Mouse (Mus musculus) intestine, embryonic 15.5 days (tissue): ENCODE measurements at regions not wholly inside any gene's neighbourhood (a gene's known extent, or its start where the extent isn't known, plus 50 kb on each side); places are given as distances from the start of the nearest gene placed in this dataset.
A peak's percentile ranks its signal among the peaks of the same experiment; 100 is the strongest.

ENCODE experiments used
- ATAC-seq: fragments of 200-750 bp; cut with Nextera tagmentation; 2 replicates; pipeline ENCODE4 v1.8.0; 2017; ENCODE audit warnings: moderate TSS enrichment, moderate library complexity
- H3K27ac ChIP-seq: fragments of 300-500 bp; sonication (generic); 2 replicates; pipeline ENCODE4 v1.5.1; 2015; ENCODE audit warnings: mild to moderate bottlenecking, inconsistent platforms
- H3K27me3 ChIP-seq: fragments of 300-500 bp; sonication (generic); replicated peaks from 2 replicates; pipeline ENCODE4 v1.6.1; 2015; ENCODE audit warnings: inconsistent platforms
- H3K36me3 ChIP-seq: fragments of 300-500 bp; sonication (generic); 2 replicates; pipeline ENCODE4 v1.6.1; 2015; ENCODE audit warnings: inconsistent platforms
- H3K4me1 ChIP-seq: fragments of 300-500 bp; sonication (generic); replicated peaks from 2 replicates; pipeline ENCODE4 v1.6.1; 2015; ENCODE audit warnings: inconsistent platforms
- H3K4me2 ChIP-seq: fragments of 300-500 bp; sonication (generic); replicated peaks from 2 replicates; pipeline ENCODE4 v1.6.1; 2015; ENCODE audit warnings: mild to moderate bottlenecking, inconsistent platforms
- H3K4me3 ChIP-seq: fragments of 300-500 bp; sonication (generic); replicated peaks from 2 replicates; pipeline ENCODE4 v1.5.1; 2015; ENCODE audit warnings: inconsistent platforms
- H3K9ac ChIP-seq: fragments of 300-500 bp; sonication (generic); 2 replicates; pipeline ENCODE4 v1.6.1; 2015; ENCODE audit warnings: inconsistent platforms
- H3K9me3 ChIP-seq: fragments of 300-500 bp; sonication (generic); 2 replicates; pipeline ENCODE4 v1.6.1; 2016; ENCODE audit warnings: inconsistent platforms
- WGBS: fragments of 180-500 bp; shearing (Covaris S2); methylation state at CpG from one replicate; pipeline ENCODE4 v1.1.7; 2015; 5-methylcytosine and 5-hydroxymethylcytosine counted together

GRCm38 (mm10) chrX:42332906-42333305, 156.6 kb upstream of the Tex13c2 start:
- H3K4me1 ChIP-seq = no peaks in the 10 kb centered on the region
- H3K9ac ChIP-seq = no peak overlapping the region
- H3K27ac ChIP-seq = no peak overlapping the region
- no peak overlapping the region for H3K4me3 ChIP-seq
- 71% methylated on average over 7 of the region's 7 CpGs for WGBS
- no peak overlapping the region for H3K4me2 ChIP-seq
- ATAC-seq = no peak
- no peaks in the 10 kb centered on the region for H3K9me3 ChIP-seq
- H3K27me3 ChIP-seq = no peaks in the 10 kb centered on the region
- no peaks in the 10 kb centered on the region for H3K36me3 ChIP-seq

- no peak for ATAC-seq
- no peaks in the 10 kb centered on the region for H3K9me3 ChIP-seq
- H3K9ac ChIP-seq = no peak overlapping the region
- H3K4me2 ChIP-seq = no peak overlapping the region
- no peak overlapping the region for H3K27ac ChIP-seq
- H3K27me3 ChIP-seq = no peaks in the 10 kb centered on the region
- no peaks in the 10 kb centered on the region for H3K36me3 ChIP-seq
- 59% methylated on average over 4 of the region's 4 CpGs for WGBS
- no peak overlapping the region for H3K4me3 ChIP-seq
- H3K4me1 ChIP-seq = no peaks in the 10 kb centered on the region
These were observed 155.9 kb upstream of the Tex13c2 start for GRCm38 (mm10) chrX:42333631-42334030.

- H3K4me1 ChIP-seq = no peaks in the 10 kb centered on the region
- WGBS = 84% methylated on average over 2 of the region's 2 CpGs
- no peak for ATAC-seq
- no peaks in the 10 kb centered on the region for H3K27me3 ChIP-seq
- no peak overlapping the region for H3K4me3 ChIP-seq
- H3K9me3 ChIP-seq = no peaks in the 10 kb centered on the region
- H3K27ac ChIP-seq = no peak overlapping the region
- no peaks in the 10 kb centered on the region for H3K36me3 ChIP-seq
- H3K9ac ChIP-seq = no peak overlapping the region
- no peak overlapping the region for H3K4me2 ChIP-seq
These were observed 154.7 kb upstream of the Tex13c2 start for GRCm38 (mm10) chrX:42334794-42335193.

GRCm38 (mm10) chrX:42336772-42337171, 152.7 kb upstream of the Tex13c2 start:
- no peaks in the 10 kb centered on the region for H3K4me1 ChIP-seq
- H3K4me2 ChIP-seq = no peak overlapping the region
- WGBS = 84% methylated on average over 3 of the region's 3 CpGs
- no peak overlapping the region for H3K27ac ChIP-seq
- H3K4me3 ChIP-seq = no peak overlapping the region
- no peaks in the 10 kb centered on the region for H3K27me3 ChIP-seq
- H3K36me3 ChIP-seq = no peaks in the 10 kb centered on the region
- no peak for ATAC-seq
- H3K9me3 ChIP-seq = no peaks in the 10 kb centered on the region
- H3K9ac ChIP-seq = no peak overlapping the region

- WGBS = 41% methylated on average over 7 of the region's 7 CpGs
These were observed 147.1 kb upstream of the Tex13c2 start for GRCm38 (mm10) chrX:42342362-42342761.

GRCm38 (mm10) chrX:42342951-42343879, 146.3 kb upstream of the Tex13c2 start:
- no peak overlapping the region for H3K4me3 ChIP-seq
- 25% methylated on average over 16 of the region's 16 CpGs for WGBS
- no peak overlapping the region for H3K9ac ChIP-seq
- H3K36me3 ChIP-seq = no peaks in the 10 kb centered on the region
- no peaks in the 10 kb centered on the region for H3K9me3 ChIP-seq
- ATAC-seq = no peak
- no peak overlapping the region for H3K27ac ChIP-seq
- H3K4me1 ChIP-seq = no peaks in the 10 kb centered on the region
- H3K4me2 ChIP-seq = peak overlapping the region; percentile 17; the same call in 1 of the 2 replicates
- no peaks in the 10 kb centered on the region for H3K27me3 ChIP-seq

More at GRCm38 (mm10) chrX:42342362-42342761, 147.1 kb upstream of the Tex13c2 start:
- Histone ChIP-seq H3K27me3 (no peaks in the 10 kb centered on the region), H3K9me3 (no peaks in the 10 kb centered on the region), H3K4me1 (no peaks in the 10 kb centered on the region), H3K27ac (no peak overlapping the region), H3K9ac (no peak overlapping the region), H3K36me3 (no peaks in the 10 kb centered on the region), H3K4me3 (no peak overlapping the region), H3K4me2 (no peak overlapping the region)
- ATAC-seq = no peak

- Histone ChIP-seq H3K4me3 (no peak overlapping the region), H3K27ac (no peak overlapping the region), H3K4me1 (no peaks in the 10 kb centered on the region), H3K9ac (no peak overlapping the region), H3K27me3 (no peaks in the 10 kb centered on the region), H3K4me2 (no peak overlapping the region), H3K36me3 (no peaks in the 10 kb centered on the region), H3K9me3 (no peaks in the 10 kb centered on the region)
- WGBS = 81% methylated on average over 5 of the region's 5 CpGs
- ATAC-seq = no peak
These were observed 136.8 kb upstream of the Tex13c2 start for GRCm38 (mm10) chrX:42352610-42353254.

- Histone ChIP-seq H3K4me1 (no peaks in the 10 kb centered on the region), H3K27ac (no peak overlapping the region), H3K27me3 (no peaks in the 10 kb centered on the region), H3K4me2 (peak overlapping the region; percentile 43; the same call in 1 of the 2 replicates), H3K9ac (no peak overlapping the region), H3K9me3 (no peaks in the 10 kb centered on the region), H3K36me3 (no peaks in the 10 kb centered on the region), H3K4me3 (no peak overlapping the region)
- no peak for ATAC-seq
- WGBS = 41% methylated on average over 12 of the region's 12 CpGs
These were observed 129.9 kb upstream of the Tex13c2 start for GRCm38 (mm10) chrX:42359381-42360172.

GRCm38 (mm10) chrX:42360173-42360931, 129.1 kb upstream of the Tex13c2 start:
- Histone ChIP-seq H3K4me3 (peak overlapping the region; percentile 10; the same call in 1 of the 2 replicates), H3K9ac (no peak overlapping the region), H3K36me3 (no peaks in the 10 kb centered on the region), H3K9me3 (no peaks in the 10 kb centered on the region), H3K27me3 (no peaks in the 10 kb centered on the region), H3K4me2 (peak overlapping the region; percentile 43), H3K27ac (no peak overlapping the region), H3K4me1 (no peaks in the 10 kb centered on the region)
- ATAC-seq = peak; percentile 58; the same call in 1 of the 2 replicates
- 28% methylated on average over 15 of the region's 15 CpGs for WGBS

GRCm38 (mm10) chrX:42360973-42361372, 128.5 kb upstream of the Tex13c2 start:
- no peak for ATAC-seq
- Histone ChIP-seq H3K4me1 (no peaks in the 10 kb centered on the region), H3K27me3 (no peaks in the 10 kb centered on the region), H3K27ac (no peak overlapping the region), H3K9me3 (no peaks in the 10 kb centered on the region), H3K4me2 (peak overlapping the region; percentile 43), H3K4me3 (no peak overlapping the region), H3K36me3 (no peaks in the 10 kb centered on the region), H3K9ac (no peak overlapping the region)
- WGBS = 59% methylated on average over 6 of the region's 6 CpGs

- no peak overlapping the region for H3K27ac ChIP-seq
- H3K9me3 ChIP-seq = no peaks in the 10 kb centered on the region
- no peak overlapping the region for H3K4me3 ChIP-seq
- H3K4me1 ChIP-seq = no peaks in the 10 kb centered on the region
- WGBS = 45% methylated on average over 15 of the region's 15 CpGs
- no peaks in the 10 kb centered on the region for H3K27me3 ChIP-seq
- H3K36me3 ChIP-seq = no peaks in the 10 kb centered on the region
- H3K9ac ChIP-seq = no peak overlapping the region
- H3K4me2 ChIP-seq = no peak overlapping the region
- no peak for ATAC-seq
These were observed 128.0 kb upstream of the Tex13c2 start for GRCm38 (mm10) chrX:42361400-42362028.
